Mouse (Mus musculus) retina, adult 2 months (tissue): ENCODE measurements around the gene Ddn.

Experiments used
- DNase-seq: peaks from one replicate; pipeline ENCODE4 v3.0.0-alpha.2; 2012; ENCODE audit warnings: low read depth, low spot score

Gene Ddn

GRCm38 (mm10) chr15:98797835-98798492, 11.3 kb downstream of the Ddn start:
- no peak for DNase-seq

GRCm38 (mm10) chr15:98796803-98797595, 12.3 kb downstream of the Ddn start:
- no peak for DNase-seq

GRCm38 (mm10) chr15:98793141-98793698, 16.1 kb downstream of the Ddn start:
- DNase-seq, result no peak

GRCm38 (mm10) chr15:98792233-98793020, 16.9 kb downstream of the Ddn start:
- no peak for DNase-seq

GRCm38 (mm10) chr15:98791771-98792170, 17.5 kb downstream of the Ddn start:
- DNase-seq, result no peak

GRCm38 (mm10) chr15:98791221-98791620, 18.1 kb downstream of the Ddn start:
- DNase-seq, result no peak

- DNase-seq, result no peak
Observed at GRCm38 (mm10) chr15:98790761-98791160, 18.5 kb downstream of the Ddn start.

GRCm38 (mm10) chr15:98789661-98790535, 19.4 kb downstream of the Ddn start, which contains the start of gene Wnt1:
Gene Wnt1 (plus strand): TSS chr15:98789857.
- no peak for DNase-seq

- DNase-seq, result no peak
Observed at GRCm38 (mm10) chr15:98788972-98789660, 20.2 kb downstream of the Ddn start.

- DNase-seq, result no peak
Observed at GRCm38 (mm10) chr15:98787930-98788329, 21.4 kb downstream of the Ddn start.

- DNase-seq, result no peak
Observed at GRCm38 (mm10) chr15:98785744-98786143, 23.5 kb downstream of the Ddn start.

GRCm38 (mm10) chr15:98781166-98781565, 28.1 kb downstream of the Ddn start:
- no peak for DNase-seq

GRCm38 (mm10) chr15:98780573-98780972, 28.7 kb downstream of the Ddn start:
- DNase-seq, result no peak

GRCm38 (mm10) chr15:98780075-98780474, 29.2 kb downstream of the Ddn start:
- DNase-seq, result no peak

GRCm38 (mm10) chr15:98778806-98779205, 30.5 kb downstream of the Ddn start:
- no peak for DNase-seq

GRCm38 (mm10) chr15:98778191-98778770, 31.0 kb downstream of the Ddn start:
- no peak for DNase-seq

- DNase-seq, result no peak
Observed at GRCm38 (mm10) chr15:98777762-98778161, 31.5 kb downstream of the Ddn start, which contains the start of gene Wnt10b. Gene Wnt10b (minus strand): TSS chr15:98778150.

- no peak for DNase-seq
Observed at GRCm38 (mm10) chr15:98777005-98777616, 32.2 kb downstream of the Ddn start.

- DNase-seq, result no peak
Observed at GRCm38 (mm10) chr15:98776280-98777004, 32.8 kb downstream of the Ddn start.
